Mouse (Mus musculus) kidney, postnatal 4 days (tissue): ENCODE measurements around the gene Hcn4.
A peak's percentile ranks its signal among the peaks of the same experiment; 100 is the strongest.

Experiments
- DNase-seq, 2 experiments: peaks; one replicate each; pipeline ENCODE4 v3.0.0; 2021; ENCODE audit warnings: mixed read lengths in 2 of 2

The Hcn4 gene

GRCm38 (mm10) chr9:58823139-58823917, at the start of gene Hcn4:
Gene Hcn4, plus strand, starts transcription at chr9:58823412.
- DNase-seq = peak; percentile 33 to 53

DNA sequence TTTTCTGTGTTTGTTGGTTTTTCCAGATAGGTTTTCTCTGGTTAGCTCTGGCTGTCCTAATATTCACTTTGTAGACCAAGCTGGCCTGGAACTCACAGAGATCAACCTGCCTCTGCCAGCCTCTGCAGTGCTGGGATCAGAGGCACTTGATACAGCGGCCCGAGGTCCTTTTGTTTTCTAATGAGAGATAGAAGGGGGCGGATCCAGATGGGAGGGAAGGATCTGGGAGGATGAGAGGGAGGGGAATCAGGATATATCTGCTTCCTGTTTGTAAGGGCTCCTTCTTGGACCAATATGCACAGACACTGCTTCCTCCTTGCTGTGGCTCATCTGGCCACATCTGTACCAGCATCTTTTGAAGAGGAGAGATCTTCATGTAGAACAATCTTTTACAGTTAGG, 48.5 kb upstream of the Hcn4 start:
- DNase-seq = no peak

DNA sequence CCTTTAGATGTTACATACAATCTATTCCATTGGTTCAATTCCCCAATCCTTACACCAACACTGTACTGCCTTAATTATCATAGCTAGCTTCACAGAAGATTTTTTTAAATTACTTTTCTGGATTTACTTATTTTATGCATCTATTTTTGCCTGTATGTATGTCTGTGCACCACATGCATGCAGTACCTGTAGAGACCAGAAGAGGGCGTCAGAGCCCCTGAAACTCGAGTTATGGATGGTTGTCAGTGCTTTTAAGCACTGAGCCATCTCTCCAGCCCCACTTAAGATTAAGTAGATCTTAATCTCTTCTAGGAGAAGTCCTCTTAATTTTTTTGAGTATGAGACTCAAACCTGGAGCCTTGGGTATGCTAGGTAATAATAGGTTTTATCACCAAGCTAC, 47.8 kb upstream of the Hcn4 start:
- peak in 1 of 2 experiments; percentile 10 for DNase-seq

- no peak for DNase-seq
Observed at GRCm38 (mm10) chr9:58789476-58789875, 33.7 kb upstream of the Hcn4 start.

DNA sequence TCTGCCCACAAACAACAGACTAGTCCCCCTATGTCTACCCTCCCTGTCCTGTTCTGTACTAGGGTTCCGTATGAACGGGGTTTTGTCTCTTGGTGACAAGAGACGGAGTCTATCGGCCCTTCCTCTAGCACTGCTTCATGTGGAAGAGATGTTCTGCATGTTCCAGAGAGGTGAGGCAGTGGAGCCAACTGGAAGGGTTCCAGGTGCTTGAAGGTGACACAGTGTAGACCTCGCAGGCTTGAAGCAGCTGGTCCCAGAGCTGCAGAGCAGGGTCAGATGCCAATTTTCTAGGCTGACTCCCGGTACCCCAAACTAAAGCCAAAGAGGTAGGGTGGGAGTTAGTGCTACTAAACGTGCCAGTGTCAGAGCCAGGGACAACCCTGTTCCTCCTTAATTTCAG, 25.1 kb upstream of the Hcn4 start:
- DNase-seq = no peak

GRCm38 (mm10) chr9:58801441-58801840, 21.8 kb upstream of the Hcn4 start:
- no peak for DNase-seq

- peak in 1 of 2 experiments; percentile 13 for DNase-seq
Observed at GRCm38 (mm10) chr9:58802294-58802693, 20.9 kb upstream of the Hcn4 start.

GRCm38 (mm10) chr9:58802802-58803201, 20.4 kb upstream of the Hcn4 start:
- DNase-seq = peak in 1 of 2 experiments; percentile 6

- peak; percentile 90 to 91 for DNase-seq
Observed at GRCm38 (mm10) chr9:58805601-58806318, 17.5 kb upstream of the Hcn4 start.

GRCm38 (mm10) chr9:58811171-58811570, 12.0 kb upstream of the Hcn4 start:
- no peak for DNase-seq

DNA sequence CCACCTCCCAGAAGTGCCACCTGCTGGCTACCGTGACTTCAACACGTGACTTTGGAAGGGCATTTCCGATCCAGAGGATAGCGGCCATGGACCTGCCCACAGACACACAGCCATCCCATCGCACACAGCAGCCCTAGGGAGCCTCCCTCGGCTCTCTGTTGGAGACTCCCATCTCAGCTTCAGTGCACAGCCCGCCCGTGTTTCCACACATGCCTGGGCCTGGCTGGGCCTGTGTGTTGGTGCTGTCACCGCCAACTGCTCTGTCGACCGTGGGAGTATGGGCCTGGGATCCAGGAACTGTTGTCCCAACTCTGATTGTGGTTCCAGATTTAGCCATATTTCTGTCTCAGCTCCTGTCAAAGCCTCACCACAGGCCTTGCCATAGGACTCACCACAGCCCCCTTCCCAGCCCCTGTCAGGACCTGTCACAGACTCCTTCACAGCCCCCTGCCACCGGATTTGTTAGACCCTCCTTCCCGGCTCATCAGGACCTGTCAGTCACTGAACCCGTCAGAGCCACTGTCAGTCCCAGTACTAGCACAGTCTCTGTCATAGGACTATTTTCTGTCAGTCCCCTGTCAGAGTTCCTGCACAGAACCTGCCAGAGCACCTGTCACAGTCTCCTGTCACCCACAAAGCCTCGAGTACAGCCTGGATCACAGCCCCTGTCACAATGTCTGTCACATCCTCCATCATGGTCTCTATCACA, 7.5 kb upstream of the Hcn4 start:
- DNase-seq = peak; percentile 49 to 64

DNA sequence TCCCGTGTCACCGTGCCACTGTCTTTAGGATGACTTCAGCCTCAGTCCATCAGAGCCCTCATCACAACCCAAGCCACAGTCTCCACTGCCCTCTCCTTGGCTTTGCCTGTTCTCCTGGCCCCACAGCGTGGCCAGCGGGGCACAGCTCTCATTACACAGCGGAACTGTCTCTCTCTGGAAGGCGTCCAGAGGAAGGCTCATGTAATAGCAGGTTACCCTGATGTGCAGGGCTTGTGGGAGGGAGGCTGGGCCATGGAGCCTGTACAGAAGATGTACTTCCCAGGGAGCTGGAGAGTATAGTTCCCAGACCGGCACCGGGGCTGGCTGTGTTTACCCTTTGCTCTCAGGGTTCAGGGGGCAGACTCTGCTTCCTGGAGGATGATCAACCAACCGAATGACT, 6.8 kb upstream of the Hcn4 start:
- DNase-seq = peak in 1 of 2 experiments; percentile 19

GRCm38 (mm10) chr9:58817676-58818075, 5.5 kb upstream of the Hcn4 start:
- no peak for DNase-seq

- DNase-seq = peak; percentile 70 to 79
Observed at GRCm38 (mm10) chr9:58822431-58823091, 651 bp upstream of the Hcn4 start.

DNA sequence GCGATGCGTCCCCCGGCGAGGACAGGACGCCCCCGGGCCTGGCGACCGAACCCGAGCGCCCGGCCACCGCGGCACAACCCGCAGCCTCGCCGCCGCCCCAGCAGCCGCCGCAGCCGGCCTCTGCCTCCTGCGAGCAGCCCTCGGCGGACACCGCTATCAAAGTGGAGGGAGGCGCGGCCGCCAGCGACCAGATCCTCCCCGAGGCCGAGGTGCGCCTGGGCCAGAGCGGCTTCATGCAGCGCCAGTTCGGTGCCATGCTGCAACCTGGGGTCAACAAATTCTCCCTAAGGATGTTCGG, 655 bp downstream of the Hcn4 start:
- DNase-seq = peak; percentile 31 to 48

DNA sequence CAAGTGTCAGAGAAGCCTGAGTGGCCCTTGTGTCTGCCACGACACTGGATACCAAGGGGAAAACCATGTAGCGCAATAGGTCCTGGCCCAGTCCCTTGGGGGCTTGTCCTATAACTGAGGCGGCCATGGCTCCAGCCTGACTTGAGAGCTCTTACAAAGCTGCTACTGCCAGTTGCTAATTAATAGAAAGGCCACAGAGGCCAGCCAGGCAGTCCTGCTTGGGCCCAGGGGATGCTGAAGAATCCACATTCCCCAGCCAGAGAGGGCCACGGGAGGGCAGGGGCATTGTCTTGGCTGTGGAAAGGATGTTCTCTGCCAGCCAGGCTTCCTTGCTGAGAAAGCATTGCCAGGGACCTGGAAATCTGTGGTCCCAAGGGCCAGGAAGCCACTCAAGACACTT, 6.4 kb downstream of the Hcn4 start:
- no peak for DNase-seq

DNA sequence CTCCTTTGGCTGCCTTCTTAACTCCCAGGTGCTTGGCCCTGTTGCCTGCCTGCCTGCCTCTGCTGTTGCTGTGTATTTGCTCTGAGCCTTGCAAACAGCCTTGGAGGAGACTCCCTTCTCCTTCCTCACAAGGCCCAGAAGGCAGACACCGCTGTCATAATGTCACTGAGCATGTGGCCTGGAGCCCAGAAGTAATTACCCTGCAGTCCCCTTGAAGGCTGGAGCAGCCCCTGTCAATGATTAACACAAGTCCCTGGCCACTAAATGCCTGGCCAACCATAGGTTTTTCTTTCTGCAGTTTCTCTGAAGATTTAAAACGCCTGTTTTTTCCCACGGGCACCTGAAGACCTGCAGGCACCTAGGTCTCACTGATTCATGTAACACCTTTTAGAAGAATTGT, 9.7 kb downstream of the Hcn4 start:
- DNase-seq = peak; percentile 55 to 69

DNA sequence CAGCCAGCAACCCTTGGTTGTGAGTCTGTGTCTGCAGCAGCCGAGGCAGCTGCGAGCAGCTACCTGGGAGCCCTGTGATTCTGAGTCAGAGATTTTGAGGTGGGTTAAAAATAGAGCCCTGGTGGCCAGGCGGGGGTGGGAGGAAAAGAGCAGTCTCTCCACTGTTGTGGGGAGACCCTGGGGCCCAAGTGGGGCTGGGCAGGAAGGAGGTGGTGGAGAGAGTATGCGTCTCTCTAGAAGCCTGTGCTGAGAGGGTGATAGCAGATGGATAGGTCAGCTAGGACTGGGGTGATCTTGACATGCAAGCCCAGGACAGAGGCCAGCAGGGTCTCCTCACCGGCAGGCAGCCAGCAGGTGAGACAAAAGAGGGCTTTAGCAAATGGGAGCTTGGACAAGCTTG, 14.0 kb downstream of the Hcn4 start:
- no peak for DNase-seq

DNA sequence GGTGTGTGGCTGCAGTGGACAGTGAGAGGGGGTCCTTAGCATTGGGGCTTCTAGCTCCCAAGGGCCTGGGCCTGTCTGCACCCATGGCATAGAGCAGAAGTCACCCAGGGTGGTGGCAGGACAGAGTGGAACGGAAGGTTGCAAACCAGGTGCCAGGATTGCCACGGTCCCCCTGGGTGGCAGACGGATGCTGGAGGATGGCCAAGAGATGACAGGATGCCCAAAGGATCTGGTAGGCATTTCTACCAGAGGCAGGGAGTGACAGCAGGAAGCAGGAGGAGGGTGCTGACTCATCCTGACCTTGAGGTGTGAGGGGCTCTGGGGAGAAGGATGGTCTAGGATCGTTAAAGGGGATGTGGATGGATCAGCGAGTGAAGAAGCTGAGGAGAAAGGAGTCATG, 15.3 kb downstream of the Hcn4 start:
- DNase-seq = no peak

DNA sequence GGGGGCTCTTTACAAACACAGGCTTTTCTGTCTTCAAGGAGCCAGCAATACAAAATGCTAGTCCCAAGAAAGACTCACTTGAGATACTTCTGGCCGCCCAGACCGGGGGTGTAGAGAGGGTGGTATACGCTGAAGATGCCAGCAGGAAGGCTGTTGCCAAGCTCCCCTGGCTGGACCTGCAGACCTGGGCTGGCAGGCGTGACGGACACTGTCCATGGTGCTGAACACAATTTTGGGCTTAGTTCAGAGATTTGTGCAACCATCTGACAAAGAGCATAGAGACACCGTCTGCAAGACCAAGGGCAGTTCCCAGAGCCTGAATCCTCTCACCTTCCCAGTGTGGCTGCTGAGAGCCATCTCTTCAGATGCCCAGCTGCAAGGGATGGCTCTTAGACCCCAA, 18.4 kb downstream of the Hcn4 start:
- DNase-seq = peak; percentile 88 to 89

DNA sequence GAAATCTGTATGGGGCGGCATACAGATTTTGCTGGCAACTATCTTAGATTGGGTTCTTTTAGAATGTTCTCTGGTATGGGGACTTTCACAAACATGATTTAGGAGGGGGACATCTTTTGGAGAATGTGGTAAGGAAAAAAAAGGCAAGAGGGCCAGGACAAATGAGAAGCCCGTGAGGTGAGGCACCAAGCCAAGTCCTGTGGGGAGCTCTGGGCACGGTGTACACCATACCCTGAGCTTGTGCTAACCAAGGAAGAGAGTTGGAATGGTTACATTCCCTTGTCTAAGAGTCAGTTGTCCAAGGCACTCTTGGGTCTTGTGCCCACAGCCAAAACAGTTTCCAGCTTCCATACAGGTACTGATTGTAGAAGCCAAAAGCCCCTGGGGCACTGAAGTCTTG, 21.4 kb downstream of the Hcn4 start:
- no peak for DNase-seq

DNA sequence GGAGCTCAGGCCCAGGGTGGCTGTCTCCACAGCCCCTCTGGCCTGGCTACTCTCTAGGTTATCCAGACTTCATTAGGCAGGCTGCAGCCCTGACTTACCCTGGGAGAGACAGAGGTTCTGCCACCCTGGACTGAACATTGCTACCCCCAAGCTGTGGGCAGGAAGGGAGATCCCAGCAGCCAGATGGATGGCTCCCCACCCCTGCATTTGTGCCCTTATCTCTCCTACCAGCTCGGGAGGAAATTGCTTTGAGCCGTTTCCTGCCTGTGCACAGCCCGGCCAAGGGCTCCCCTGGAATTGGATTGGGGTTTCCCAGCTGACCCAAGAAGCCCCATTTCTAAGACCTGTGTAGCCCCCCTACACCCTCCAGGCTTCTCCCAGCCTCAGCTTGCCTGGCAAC, 23.8 kb downstream of the Hcn4 start:
- DNase-seq = no peak

GRCm38 (mm10) chr9:58847676-58848075, 24.5 kb downstream of the Hcn4 start:
- no peak for DNase-seq
